Mouse (Mus musculus) inflammation-experienced regulatory T-cells, adult 6 months (primary cell): ENCODE data around the gene Spred3. TPM values are rescaled to one million over a fixed set of nuclear protein-coding genes. Genes with fewer than 3 reads are reported as not detected.

Experiments
- ATAC-seq: one replicate; pipeline ENCODE4 v1.8.0; 2017
- polyA plus RNA-seq, 3 experiments: library from polyadenylated mRNA; unstranded; fragments of 100-300 nt; shearing (Covaris generic); gene quantifications; one replicate each; pipeline ENCODE4 v1.2.1; 2017

The Spred3 gene
- polyA plus RNA-seq, 3 experiments from 2014 or later: 0.18 to 0.46 (median 0.46) TPM

DNA sequence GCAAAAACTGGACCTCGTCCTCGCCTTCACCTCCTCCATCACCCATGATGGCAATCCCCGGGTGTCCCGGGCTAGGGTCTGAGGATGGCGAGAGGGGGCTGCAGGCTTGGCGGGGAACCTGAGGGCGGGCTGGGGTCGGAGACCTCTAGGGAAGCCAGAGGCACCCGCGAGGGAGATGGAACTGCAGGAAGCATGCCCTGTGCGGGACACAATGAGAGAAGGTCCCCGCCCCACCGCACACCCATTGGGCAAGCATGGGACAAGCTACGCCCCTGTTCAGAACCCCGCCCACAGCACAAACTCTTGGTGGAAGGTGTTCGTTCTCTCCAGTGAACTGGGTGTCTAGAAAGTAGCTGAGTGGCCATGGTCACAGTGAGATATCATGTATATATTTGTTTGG is 45.2 kb downstream of the Spred3 start, which contains the start of gene Ryr1:
Gene Ryr1 (minus strand): TSS at position 210 of the 400 bp plus-strand sequence.
- ATAC-seq: no peak

DNA sequence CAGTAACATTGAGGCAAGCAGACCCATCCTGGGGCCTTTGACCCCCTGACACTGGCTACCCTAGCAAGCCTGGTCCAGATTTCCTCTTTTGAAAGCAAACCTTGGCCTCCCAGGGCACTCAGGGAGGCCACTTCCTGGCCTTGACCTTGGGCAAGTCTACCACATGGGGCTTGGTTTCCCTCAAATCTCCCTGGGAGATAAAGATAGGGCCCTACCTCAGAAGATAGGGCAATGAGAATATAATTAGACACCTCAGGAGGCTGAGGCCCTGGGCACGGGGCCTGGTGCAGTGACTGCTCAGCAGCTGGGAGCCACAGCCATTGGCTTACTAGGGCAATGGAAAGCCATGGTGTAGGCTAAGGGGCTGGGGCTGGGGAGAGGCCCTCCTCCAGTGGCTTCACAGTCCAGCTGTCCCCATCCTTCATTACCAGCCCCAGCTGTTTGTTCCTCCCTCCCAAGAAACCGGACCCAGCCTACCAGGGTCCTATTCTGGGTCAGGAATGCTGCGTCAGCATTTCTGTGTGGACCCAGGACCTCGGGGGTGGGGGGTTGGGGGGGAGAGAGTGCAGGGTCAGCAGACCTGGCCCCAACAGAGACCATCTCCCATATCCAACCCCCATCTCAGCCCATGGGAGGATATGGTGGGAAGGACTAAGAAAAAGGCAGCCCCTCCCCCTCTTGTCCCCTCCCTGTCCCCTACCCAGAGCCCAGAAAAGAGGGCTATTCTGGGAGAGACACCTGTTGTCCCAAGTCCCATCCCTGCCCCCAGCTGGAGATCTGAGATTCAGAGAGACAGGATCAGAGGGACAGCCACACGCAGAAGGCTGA is 46.5 kb downstream of the Spred3 start:
- ATAC-seq: no peak

DNA sequence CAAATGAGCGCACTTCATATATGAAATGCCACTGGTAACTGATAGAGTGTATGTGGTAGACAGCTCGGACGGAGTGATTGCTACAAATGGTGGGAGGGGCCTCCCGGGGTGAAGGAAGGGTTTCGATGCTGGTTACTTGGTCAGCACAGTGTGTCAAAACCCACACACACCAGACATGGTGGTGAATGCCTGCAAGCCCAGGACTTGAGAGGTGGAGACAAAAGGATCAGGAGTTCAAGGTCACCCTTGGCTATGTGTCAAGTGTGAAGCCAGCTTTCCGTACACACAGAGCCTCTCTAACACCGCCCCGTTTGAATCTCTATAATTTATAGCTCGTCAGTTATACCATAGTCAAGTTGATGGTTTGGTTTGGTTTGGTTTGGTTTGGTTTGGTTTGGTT is 47.4 kb downstream of the Spred3 start:
- ATAC-seq: no peak

DNA sequence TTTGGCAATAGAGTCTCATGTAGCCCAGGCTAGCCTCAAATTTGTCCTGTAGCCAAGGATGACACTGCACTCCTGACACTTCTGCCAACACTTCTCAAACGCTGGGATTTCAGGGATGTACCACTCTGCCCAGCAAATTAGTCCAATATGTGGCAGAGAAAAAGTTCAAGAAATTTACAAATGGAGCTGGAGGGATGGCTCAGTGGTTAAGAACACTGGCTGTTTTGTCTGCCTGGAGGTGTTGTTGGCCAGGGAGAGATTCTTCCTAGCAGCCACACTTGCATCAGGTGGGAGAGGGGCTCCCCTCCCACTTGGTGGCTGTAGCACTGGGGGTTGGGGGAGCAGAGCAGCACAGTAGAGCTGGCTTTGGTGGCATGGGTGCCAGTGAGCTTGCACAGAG is 50.7 kb downstream of the Spred3 start:
- ATAC-seq: no peak

DNA sequence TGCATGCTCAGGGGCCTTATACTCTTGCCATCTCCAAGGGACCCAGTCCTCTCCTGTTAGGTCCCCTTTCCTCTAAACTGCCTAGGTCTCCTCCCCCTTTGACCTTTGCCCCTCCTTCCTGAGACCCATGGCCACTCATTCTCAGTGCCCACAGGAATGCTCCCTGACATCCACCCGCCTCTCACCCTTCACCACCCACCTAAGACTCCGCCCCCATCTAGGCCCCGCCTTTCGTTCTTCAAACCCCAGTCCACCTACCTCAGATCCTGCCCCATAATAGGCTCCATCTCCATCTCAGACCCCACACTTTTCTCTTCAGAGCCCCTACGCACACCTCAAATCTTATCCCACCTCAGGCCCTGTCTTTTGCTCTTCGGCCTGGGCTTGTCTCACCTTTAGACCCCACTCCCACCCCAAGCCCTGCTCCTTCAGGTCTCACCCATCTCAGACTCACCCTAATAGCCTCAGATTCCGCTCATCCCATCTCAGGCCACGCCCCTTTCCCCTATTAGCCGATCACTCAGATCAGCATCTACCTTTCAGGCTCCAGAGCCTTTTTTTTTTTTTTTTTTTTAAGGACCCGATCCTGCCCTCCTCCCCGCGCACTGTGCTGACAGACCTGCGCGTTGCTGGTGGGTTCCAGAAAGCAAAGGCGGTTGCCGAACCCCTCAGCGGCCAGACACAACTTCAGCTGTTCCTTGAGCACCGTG is 51.9 kb downstream of the Spred3 start:
- no peak for ATAC-seq

DNA sequence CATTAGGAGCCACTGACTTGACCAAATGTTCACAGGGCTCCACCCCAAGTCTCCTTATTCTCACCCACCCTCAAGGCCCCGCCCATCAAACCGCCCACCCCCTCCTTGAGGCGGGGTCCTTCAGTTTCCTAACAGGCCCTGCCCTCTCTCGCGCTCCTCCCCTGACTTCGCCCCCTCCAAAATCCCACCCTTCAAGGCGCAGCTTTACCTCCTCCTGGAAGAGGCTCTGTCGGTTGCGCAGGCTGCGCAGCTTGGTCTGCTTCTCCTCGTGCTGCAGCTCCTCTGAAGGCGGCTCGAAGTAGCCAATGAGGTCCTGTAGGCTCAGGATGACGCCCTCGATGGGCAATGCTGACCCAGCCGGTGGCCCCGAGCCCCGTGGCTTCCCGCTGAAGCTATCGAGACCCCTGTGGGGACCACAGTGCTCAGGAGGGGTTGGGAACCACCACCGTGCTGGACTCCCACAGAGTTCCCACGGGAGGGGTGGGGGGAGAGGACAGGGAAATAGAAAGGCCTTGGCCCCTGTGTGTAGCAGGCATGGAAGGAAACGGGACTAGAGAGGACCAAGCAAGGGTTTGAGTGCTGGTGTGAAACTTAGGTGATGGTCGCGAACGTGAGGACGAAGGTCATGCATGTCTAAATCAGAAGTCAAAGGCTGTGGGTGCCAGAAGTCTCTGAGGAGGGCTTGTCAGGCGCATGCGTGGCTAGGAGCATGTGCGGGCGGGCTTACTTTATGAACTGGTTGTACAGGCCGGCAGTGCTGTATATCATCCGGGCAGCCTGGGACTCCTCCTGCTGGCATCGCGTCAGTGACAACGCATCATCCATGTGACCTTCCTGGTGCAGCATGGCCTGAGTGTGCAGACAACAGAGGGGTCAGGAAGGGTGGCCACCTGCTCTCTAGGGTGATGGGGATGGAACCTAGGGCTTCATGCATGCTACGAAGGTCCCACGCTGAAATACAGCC is 60.9 kb downstream of the Spred3 start:
- ATAC-seq: no peak

Other genes starting within 250 kb of the Spred3 start
- 100 to 1,000 TPM in 1 of 3 experiments, 10 to 100 TPM in 2; 74.2 to 145 (median 93.4) TPM for gene Actn4, start 208.1 kb downstream of the Spred3 start, polyA plus RNA-seq
- 100 to 1,000 TPM; 441 to 670 (median 588) TPM for gene Eif3k, start 188.5 kb downstream of the Spred3 start, polyA plus RNA-seq
- gene Map4k1, start 188.4 kb downstream of the Spred3 start, polyA plus RNA-seq: 100 to 1,000 TPM in 2 of 3 experiments, 10 to 100 TPM in 1; 98.7 to 130 (median 111) TPM
- under 1 TPM in 2 of 3 experiments, not detected in 1; 0.05 to 0.16 TPM for gene Ryr1, start 45.2 kb downstream of the Spred3 start, polyA plus RNA-seq
- gene Rasgrp4, start 35.6 kb downstream of the Spred3 start, polyA plus RNA-seq: 1 to 10 TPM in 1 of 3 experiments, under 1 TPM in 2; 0.45 to 1.1 (median 0.95) TPM
- 10 to 100 TPM in 2 of 3 experiments, 1 to 10 TPM in 1; 6.5 to 11.3 (median 11.3) TPM for gene Fam98c, start 14.2 kb downstream of the Spred3 start, polyA plus RNA-seq
- gene Ggn, start 201 bp downstream of the Spred3 start, polyA plus RNA-seq: not detected
- 100 to 1,000 TPM; 174 to 249 (median 197) TPM for gene Psmd8, start 10.3 kb upstream of the Spred3 start, polyA plus RNA-seq
- gene Catsperg1, start 43.6 kb upstream of the Spred3 start, polyA plus RNA-seq: 1 to 10 TPM in 1 of 3 experiments, under 1 TPM in 2; 0.28 to 1.2 (median 0.67) TPM
- gene Kcnk6, start 62.1 kb upstream of the Spred3 start, polyA plus RNA-seq: 1 to 10 TPM; 1.9 to 4.0 (median 2.0) TPM
- gene Yif1b, start 67.9 kb upstream of the Spred3 start, polyA plus RNA-seq: 10 to 100 TPM; 56.3 to 68.5 (median 57.1) TPM
- 1 to 10 TPM in 2 of 3 experiments, under 1 TPM in 1; 0.91 to 1.9 (median 1.7) TPM for gene 2200002D01Rik, start 78.1 kb upstream of the Spred3 start, polyA plus RNA-seq
- 10 to 100 TPM; 58.9 to 90.9 (median 63.6) TPM for gene Spint2, start 111.5 kb upstream of the Spred3 start, polyA plus RNA-seq
- gene Ppp1r14a, start 118.9 kb upstream of the Spred3 start, polyA plus RNA-seq: not detected
- gene Dpf1, start 133.5 kb upstream of the Spred3 start, polyA plus RNA-seq: 1 to 10 TPM in 1 of 3 experiments, under 1 TPM in 1, not detected in 1; 0.13 to 1.2 TPM